Mouse (Mus musculus): ENCODE data around the gene Rhbdf2. TPM values are rescaled to one million over a fixed set of nuclear protein-coding genes. Genes with fewer than 3 reads are reported as not detected.
"Not testable (repeated sequence)": the region's sequence is repeated elsewhere in the genome, so short reads cannot be mapped to it uniquely, and the experiment has no call there.

The Rhbdf2 gene
- polyA plus RNA-seq, 1 experiment from 2014 or later: 8.0 TPM

DNA sequence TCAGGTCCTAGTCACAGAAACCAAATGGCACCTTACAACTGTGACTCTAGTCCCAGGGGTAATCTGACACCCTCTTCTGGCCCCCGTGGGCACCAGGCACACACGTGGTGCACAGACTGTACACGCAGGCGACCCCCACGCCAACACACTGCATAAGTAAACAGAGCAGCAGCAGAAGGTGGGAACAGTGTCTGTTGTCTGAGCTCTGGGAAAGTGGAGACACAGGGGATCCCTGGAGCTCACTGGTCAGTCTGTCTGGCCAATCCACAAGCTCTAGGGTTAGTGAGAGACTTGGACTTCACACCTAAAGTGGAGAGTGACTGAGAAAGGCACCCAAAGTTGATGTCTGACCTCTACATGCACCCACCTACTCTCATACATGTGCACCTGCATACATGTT, 42.5 kb upstream of the Rhbdf2 start:
- H3K4me1 ChIP-seq: peaks cover 52% of the 10 kb centered on the region
- no peak overlapping the region for H3K4me3 ChIP-seq
- peaks cover 20% of the 10 kb centered on the region for H3K27me3 ChIP-seq (replicated peaks)
- H3K4me2 ChIP-seq: no peak overlapping the region
- 29% methylated on average over 5 of the region's 5 CpGs for WGBS
- ATAC-seq (ENCODE audit: extremely low read depth, insufficient number of reproducible peaks, low FRiP score, low TSS enrichment): no peak
- no peak overlapping the region for H3K27ac ChIP-seq (replicated peaks)
- H3K36me3 ChIP-seq: peaks cover 18% of the 10 kb centered on the region
- no peak overlapping the region for H3K9ac ChIP-seq
- H3K9me3 ChIP-seq: no peaks in the 10 kb centered on the region

GRCm38 (mm10) chr11:116668839-116669238, 42.0 kb upstream of the Rhbdf2 start:
- Histone ChIP-seq H3K27ac (replicated peaks) (no peak overlapping the region), H3K27me3 (replicated peaks) (peaks cover 24% of the 10 kb centered on the region), H3K9ac (no peak overlapping the region), H3K9me3 (no peaks in the 10 kb centered on the region), H3K36me3 (peaks cover 13% of the 10 kb centered on the region), H3K4me2 (no peak overlapping the region), H3K4me3 (no peak overlapping the region), H3K4me1 (peaks cover 52% of the 10 kb centered on the region)
- WGBS: 41% methylated on average over 7 of the region's 7 CpGs
- no peak for ATAC-seq (ENCODE audit: extremely low read depth, insufficient number of reproducible peaks, low FRiP score, low TSS enrichment)

GRCm38 (mm10) chr11:116668381-116668825, 41.6 kb upstream of the Rhbdf2 start:
- H3K9ac ChIP-seq: no peak overlapping the region
- ATAC-seq (ENCODE audit: extremely low read depth, insufficient number of reproducible peaks, low FRiP score, low TSS enrichment): no peak
- H3K9me3 ChIP-seq: no peaks in the 10 kb centered on the region

DNA sequence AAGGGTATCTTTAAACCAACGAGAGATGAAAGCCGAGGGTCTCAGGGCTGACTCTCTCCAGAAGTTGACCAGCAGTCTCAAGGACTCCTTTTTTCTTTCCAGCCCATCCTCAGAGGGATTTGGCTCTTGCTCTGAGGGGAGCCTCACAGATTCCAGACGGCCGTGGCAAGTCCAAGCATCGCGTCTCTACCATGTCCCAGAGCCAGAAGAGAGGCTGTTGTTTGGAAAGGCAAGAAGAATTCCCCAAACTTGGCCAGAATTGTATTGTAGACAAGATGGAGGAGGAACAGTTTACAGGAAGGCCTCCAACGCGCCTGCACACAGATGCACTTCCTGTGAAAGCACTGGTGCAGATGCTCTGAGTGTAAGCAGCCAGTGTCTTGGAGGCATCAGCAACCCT, 41.1 kb upstream of the Rhbdf2 start:
- H3K9ac ChIP-seq: no peak overlapping the region
- no peak overlapping the region for H3K4me2 ChIP-seq
- peaks cover 4% of the 10 kb centered on the region for H3K36me3 ChIP-seq
- ATAC-seq (ENCODE audit: extremely low read depth, insufficient number of reproducible peaks, low FRiP score, low TSS enrichment): no peak
- no peaks in the 10 kb centered on the region for H3K9me3 ChIP-seq
- H3K4me3 ChIP-seq: no peak overlapping the region
- 76% methylated on average over 8 of the region's 8 CpGs for WGBS
- peaks cover 52% of the 10 kb centered on the region for H3K4me1 ChIP-seq
- peaks cover 33% of the 10 kb centered on the region for H3K27me3 ChIP-seq (replicated peaks)
- no peak overlapping the region for H3K27ac ChIP-seq (replicated peaks)

More at GRCm38 (mm10) chr11:116668381-116668825, 41.6 kb upstream of the Rhbdf2 start:
- Histone ChIP-seq H3K4me3 (no peak overlapping the region), H3K4me1 (peaks cover 52% of the 10 kb centered on the region), H3K27ac (replicated peaks) (no peak overlapping the region), H3K27me3 (replicated peaks) (peaks cover 28% of the 10 kb centered on the region), H3K36me3 (peaks cover 8% of the 10 kb centered on the region), H3K4me2 (no peak overlapping the region)
- WGBS: 56% methylated on average over 10 of the region's 10 CpGs

GRCm38 (mm10) chr11:116667012-116667411, 40.2 kb upstream of the Rhbdf2 start:
- WGBS: 71% methylated on average over 3 of the region's 5 CpGs

GRCm38 (mm10) chr11:116666566-116666965, 39.7 kb upstream of the Rhbdf2 start:
- Histone ChIP-seq H3K27me3 (replicated peaks) (peaks cover 47% of the 10 kb centered on the region), H3K9ac (no peak overlapping the region), H3K27ac (replicated peaks) (no peak overlapping the region), H3K4me1 (peaks cover 56% of the 10 kb centered on the region), H3K4me3 (no peak overlapping the region), H3K36me3 (no peaks in the 10 kb centered on the region), H3K9me3 (no peaks in the 10 kb centered on the region), H3K4me2 (no peak overlapping the region)
- WGBS: 47% methylated on average over 9 of the region's 9 CpGs
- no peak for ATAC-seq (ENCODE audit: extremely low read depth, insufficient number of reproducible peaks, low FRiP score, low TSS enrichment)

More at GRCm38 (mm10) chr11:116667012-116667411, 40.2 kb upstream of the Rhbdf2 start:
- not testable (repeated sequence) for H3K9ac ChIP-seq; H3K9me3 ChIP-seq; ATAC-seq (ENCODE audit: extremely low read depth, insufficient number of reproducible peaks, low FRiP score, low TSS enrichment); H3K27ac ChIP-seq (replicated peaks); H3K4me3 ChIP-seq; H3K36me3 ChIP-seq; H3K4me2 ChIP-seq
- H3K4me1 ChIP-seq: peaks cover 52% of the 10 kb centered on the region
- peaks cover 42% of the 10 kb centered on the region for H3K27me3 ChIP-seq (replicated peaks)

DNA sequence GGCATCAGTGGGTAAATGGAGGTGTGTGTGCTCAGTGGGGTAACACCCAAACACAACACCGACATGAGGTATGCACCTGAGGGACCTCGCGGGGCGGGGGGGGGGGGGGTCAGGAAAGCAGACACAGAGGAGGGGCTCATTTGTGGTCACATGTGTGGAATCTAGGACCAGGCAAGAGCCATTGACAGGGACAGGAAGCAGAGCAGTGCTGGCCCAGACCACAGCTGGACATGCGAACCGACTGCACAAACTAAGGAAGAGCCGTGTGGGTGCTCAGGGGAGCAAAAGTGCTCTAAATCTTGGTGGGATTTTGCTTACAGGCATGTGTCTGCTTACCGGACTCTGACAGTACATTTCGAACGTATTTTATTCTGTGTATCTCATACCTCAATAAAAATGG, 38.5 kb upstream of the Rhbdf2 start:
- no peak overlapping the region for H3K9ac ChIP-seq
- H3K36me3 ChIP-seq: no peaks in the 10 kb centered on the region
- H3K4me2 ChIP-seq: no peak overlapping the region
- no peak for ATAC-seq (ENCODE audit: extremely low read depth, insufficient number of reproducible peaks, low FRiP score, low TSS enrichment)
- no peak overlapping the region for H3K4me3 ChIP-seq
- peaks cover 59% of the 10 kb centered on the region for H3K4me1 ChIP-seq
- H3K27me3 ChIP-seq (replicated peaks): peaks cover 53% of the 10 kb centered on the region
- no peaks in the 10 kb centered on the region for H3K9me3 ChIP-seq
- H3K27ac ChIP-seq (replicated peaks): no peak overlapping the region
- 63% methylated on average over 10 of the region's 10 CpGs for WGBS

DNA sequence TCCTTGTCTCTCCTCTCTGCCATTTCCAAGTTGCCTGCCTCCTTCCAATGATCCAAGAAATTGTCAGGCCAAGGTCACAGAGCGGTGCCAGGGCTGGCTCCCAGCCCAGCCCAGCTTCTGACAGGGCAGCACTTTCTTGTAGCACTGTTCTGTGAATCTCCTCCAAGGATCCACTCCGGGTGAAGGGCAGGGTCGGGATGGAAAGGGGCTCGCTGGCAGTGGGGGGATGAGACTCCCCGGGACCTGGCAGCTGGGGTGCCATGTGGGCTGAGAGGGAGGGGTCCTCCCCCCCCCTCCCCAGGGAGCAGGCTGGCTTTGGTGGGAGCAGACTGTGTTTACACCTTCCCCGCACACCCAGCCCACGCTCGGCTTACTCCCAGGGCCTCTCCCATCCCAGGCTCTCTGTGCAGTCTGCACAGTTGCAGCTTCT, 35.1 kb upstream of the Rhbdf2 start:
- Histone ChIP-seq H3K36me3 (no peaks in the 10 kb centered on the region), H3K27me3 (replicated peaks) (peaks cover 39% of the 10 kb centered on the region), H3K4me3 (no peak overlapping the region), H3K9ac (peak overlapping the region; percentile 62), H3K4me2 (0 out of 2 replicates have a peak overlapping the region, but pooled peaks have one; percentile 3), H3K27ac (replicated peaks) (no peak overlapping the region), H3K4me1 (peaks cover 66% of the 10 kb centered on the region), H3K9me3 (no peaks in the 10 kb centered on the region)
- no peak for ATAC-seq (ENCODE audit: extremely low read depth, insufficient number of reproducible peaks, low FRiP score, low TSS enrichment)
- 47% methylated on average over 8 of the region's 8 CpGs for WGBS

GRCm38 (mm10) chr11:116661291-116661947, 34.6 kb upstream of the Rhbdf2 start:
- Histone ChIP-seq H3K27ac (replicated peaks) (no peak overlapping the region), H3K9ac (peak overlapping the region; percentile 62), H3K9me3 (no peaks in the 10 kb centered on the region), H3K4me3 (no peak overlapping the region), H3K4me1 (peaks cover 72% of the 10 kb centered on the region), H3K4me2 (peak overlapping the region; percentile 3; the same call in 1 of the 2 replicates), H3K36me3 (no peaks in the 10 kb centered on the region), H3K27me3 (replicated peaks) (peaks cover 39% of the 10 kb centered on the region)
- no peak for ATAC-seq (ENCODE audit: extremely low read depth, insufficient number of reproducible peaks, low FRiP score, low TSS enrichment)
- 28% methylated on average over 13 of the region's 13 CpGs for WGBS

DNA sequence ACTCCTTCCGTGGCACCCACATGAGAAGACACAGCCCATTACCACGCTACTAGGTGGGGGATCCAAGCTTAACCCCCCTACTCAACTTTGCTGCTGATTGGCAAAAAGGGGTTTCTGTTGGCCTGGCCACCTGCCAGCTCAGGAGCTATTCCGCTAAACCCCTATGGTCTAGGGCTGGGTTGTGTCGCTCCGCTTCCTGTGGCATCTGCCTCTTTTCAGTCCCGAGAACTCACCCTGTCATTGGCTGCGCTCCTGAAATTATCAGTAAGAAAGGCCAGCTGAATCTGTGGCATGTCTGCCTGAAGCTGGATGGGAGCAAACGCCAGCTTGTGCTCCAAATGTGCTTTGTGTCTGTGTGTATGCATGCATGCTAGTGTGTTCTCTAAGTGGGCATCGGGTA, 33.4 kb upstream of the Rhbdf2 start:
- Histone ChIP-seq H3K4me2 (no peak overlapping the region), H3K9me3 (no peaks in the 10 kb centered on the region), H3K27ac (replicated peaks) (no peak overlapping the region), H3K9ac (peak overlapping the region; percentile 62), H3K36me3 (no peaks in the 10 kb centered on the region), H3K4me1 (peaks cover 72% of the 10 kb centered on the region), H3K4me3 (no peak overlapping the region), H3K27me3 (replicated peaks) (peaks cover 42% of the 10 kb centered on the region)
- 37% methylated on average over 9 of the region's 9 CpGs for WGBS
- no peak for ATAC-seq (ENCODE audit: extremely low read depth, insufficient number of reproducible peaks, low FRiP score, low TSS enrichment)

- Histone ChIP-seq H3K36me3 (no peaks in the 10 kb centered on the region), H3K9me3 (no peaks in the 10 kb centered on the region), H3K4me3 (no peak overlapping the region), H3K27ac (replicated peaks) (no peak overlapping the region), H3K4me1 (peaks cover 76% of the 10 kb centered on the region), H3K9ac (no peak overlapping the region), H3K27me3 (replicated peaks) (peaks cover 50% of the 10 kb centered on the region), H3K4me2 (no peak overlapping the region)
- ATAC-seq (ENCODE audit: extremely low read depth, insufficient number of reproducible peaks, low FRiP score, low TSS enrichment): no peak
- 73% methylated on average over 15 of the region's 15 CpGs for WGBS
Measured at GRCm38 (mm10) chr11:116659027-116659621, 32.3 kb upstream of the Rhbdf2 start.

GRCm38 (mm10) chr11:116658238-116658637, 31.4 kb upstream of the Rhbdf2 start:
- H3K27ac ChIP-seq (replicated peaks): peak overlapping the region; percentile 77
- peak overlapping the region; percentile 24; the same call in 1 of the 2 replicates for H3K9ac ChIP-seq
- ATAC-seq (ENCODE audit: extremely low read depth, insufficient number of reproducible peaks, low FRiP score, low TSS enrichment): no peak
- no peak overlapping the region for H3K4me3 ChIP-seq
- peaks cover 50% of the 10 kb centered on the region for H3K27me3 ChIP-seq (replicated peaks)
- H3K4me1 ChIP-seq: peaks cover 76% of the 10 kb centered on the region
- WGBS: 66% methylated on average over 10 of the region's 10 CpGs
- H3K9me3 ChIP-seq: no peaks in the 10 kb centered on the region
- no peaks in the 10 kb centered on the region for H3K36me3 ChIP-seq
- H3K4me2 ChIP-seq: peak overlapping the region; percentile 67
